Mouse (Mus musculus) heart, postnatal 25 days (tissue): ENCODE results near the gene Gria2. TPM values are rescaled to one million over a fixed set of nuclear protein-coding genes. Genes with fewer than 3 reads are reported as not detected.

ENCODE experiments used
- DNase-seq: peaks from one replicate; pipeline ENCODE4 v3.0.0; 2022; ENCODE audit warnings: low spot score
- intact Hi-C: fragments of 180-260 bp; cut with DNase I; formaldehyde crosslinking; loops from one replicate; pipeline ENCODE4 v1.15.1; 2025
- total RNA-seq, 2 experiments: library from RNA; stranded (reverse); gene quantifications; 2 replicates each; pipeline ENCODE4 v1.2.3; 2021

The Gria2 gene
- total RNA-seq, 2 experiments from 2014 or later, result not detected

- DNase-seq, result no peak
- intact Hi-C loops, result no loop called here
Observed at GRCm38 (mm10) chr3:80780383-80781143, 22.1 kb downstream of the Gria2 start.

- intact Hi-C loops, result no loop called here
- DNase-seq, result no peak
Observed at GRCm38 (mm10) chr3:80776628-80777027, 26.0 kb downstream of the Gria2 start.

GRCm38 (mm10) chr3:80775971-80776370 lies 26.7 kb downstream of the Gria2 start:
- no peak for DNase-seq
- intact Hi-C loops, result no loop called here

- DNase-seq, result no peak
- intact Hi-C loops, result no loop called here
Observed at GRCm38 (mm10) chr3:80774005-80774764, 28.4 kb downstream of the Gria2 start.

- no peak for DNase-seq
- intact Hi-C loops, result no loop called here
Observed at GRCm38 (mm10) chr3:80773232-80773631, 29.4 kb downstream of the Gria2 start.

- intact Hi-C loops, result no loop called here
Observed at GRCm38 (mm10) chr3:80769506-80770235, 33.0 kb downstream of the Gria2 start.

GRCm38 (mm10) chr3:80758955-80759354 lies 43.7 kb downstream of the Gria2 start:
- intact Hi-C loops, result no loop called here
- no peak for DNase-seq

More at GRCm38 (mm10) chr3:80769506-80770235, 33.0 kb downstream of the Gria2 start:
- DNase-seq, result no peak

- DNase-seq, result no peak
- intact Hi-C loops, result no loop called here
Observed at GRCm38 (mm10) chr3:80758363-80758762, 44.3 kb downstream of the Gria2 start.

GRCm38 (mm10) chr3:80750786-80751185 lies 51.8 kb downstream of the Gria2 start:
- intact Hi-C loops, result no loop called here
- no peak for DNase-seq

- DNase-seq, result no peak
- intact Hi-C loops, result no loop called here
Observed at GRCm38 (mm10) chr3:80725205-80725604, 77.4 kb downstream of the Gria2 start.

- no peak for DNase-seq
- intact Hi-C loops, result no loop called here
Observed at GRCm38 (mm10) chr3:80713123-80713522, 89.5 kb downstream of the Gria2 start.

- no peak for DNase-seq
- intact Hi-C loops, result no loop called here
Observed at GRCm38 (mm10) chr3:80708992-80709391, 93.6 kb downstream of the Gria2 start.

- intact Hi-C loops, result no loop called here
- no peak for DNase-seq
Observed at GRCm38 (mm10) chr3:80702173-80702572, 100.5 kb downstream of the Gria2 start.

- intact Hi-C loops, result no loop called here
Observed at GRCm38 (mm10) chr3:80697523-80697922, 105.1 kb downstream of the Gria2 start.

GRCm38 (mm10) chr3:80694965-80695364 lies 107.7 kb downstream of the Gria2 start:
- intact Hi-C loops, result no loop called here
- DNase-seq, result no peak

More at GRCm38 (mm10) chr3:80697523-80697922, 105.1 kb downstream of the Gria2 start:
- no peak for DNase-seq

- DNase-seq, result no peak
- intact Hi-C loops, result no loop called here
Observed at GRCm38 (mm10) chr3:80665105-80665504, 137.5 kb downstream of the Gria2 start.

- intact Hi-C loops, result no loop called here
- DNase-seq, result no peak
Observed at GRCm38 (mm10) chr3:80663293-80663692, 139.3 kb downstream of the Gria2 start.

- DNase-seq, result no peak
- intact Hi-C loops, result no loop called here
Observed at GRCm38 (mm10) chr3:80661838-80662237, 140.8 kb downstream of the Gria2 start.

- intact Hi-C loops, result no loop called here
- DNase-seq, result no peak
Observed at GRCm38 (mm10) chr3:80652213-80652612, 150.4 kb downstream of the Gria2 start.
